Mouse (Mus musculus): ENCODE measurements at regions not wholly inside any gene's neighbourhood (a gene's known extent, or its start where the extent isn't known, plus 50 kb on each side); places are given as distances from the start of the nearest gene placed in this dataset.

DNA sequence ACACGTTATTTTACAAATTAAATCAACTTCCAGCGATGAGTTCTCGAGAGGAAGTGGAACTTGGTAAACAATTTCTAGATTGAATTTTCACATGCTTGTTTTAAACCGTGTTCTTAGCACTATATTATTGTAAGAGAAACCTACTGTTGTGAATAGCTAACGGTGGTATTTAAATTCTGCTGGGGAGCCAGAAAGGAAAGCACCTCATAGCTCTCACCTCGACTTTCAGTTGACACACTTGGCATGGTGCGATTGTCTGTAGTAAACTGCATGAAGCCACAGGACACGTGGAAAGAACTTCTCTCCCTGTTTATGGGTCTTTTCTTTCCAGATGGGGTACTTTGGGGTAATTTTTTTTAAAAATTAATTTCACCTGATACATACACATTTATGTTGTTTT lies 353.8 kb downstream of the Foxo1 start:
- TF ChIP-seq CTCF (IDR thresholded peaks at IDR 0.05) (no peak), POLR2A (IDR thresholded peaks at IDR 0.05; ENCODE audit: insufficient read depth, low read depth, low read length) (no peak)
